Mouse (Mus musculus): ENCODE data around the gene Dclre1b. TPM values are rescaled to one million over a fixed set of nuclear protein-coding genes. Genes with fewer than 3 reads are reported as not detected.
A peak's percentile ranks its signal among the peaks of the same experiment; 100 is the strongest.

Dclre1b gene
- total and polyA plus RNA-seq, 3 experiments: 6.9 to 12.0 (median 10.7) TPM

DNA sequence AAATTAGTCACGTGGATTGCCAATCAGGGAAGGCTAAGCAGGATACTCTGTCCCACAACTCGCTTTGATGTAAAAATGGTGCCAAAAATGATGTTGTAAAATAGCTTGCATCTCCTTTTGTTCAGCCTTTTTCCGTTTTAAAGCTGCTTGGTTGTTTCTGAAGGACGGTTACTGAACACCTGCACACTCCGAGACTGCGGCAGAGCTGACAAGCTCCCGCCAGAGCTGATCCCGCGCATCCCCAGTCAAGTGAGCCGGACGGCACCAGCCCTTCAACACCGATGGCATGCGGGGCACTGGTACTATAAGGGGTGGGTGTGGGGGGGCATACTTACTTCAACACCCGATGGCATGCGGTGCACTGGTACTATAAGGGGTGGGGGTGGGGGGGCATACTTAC, 35.2 kb downstream of the Dclre1b start:
- H3K9ac ChIP-seq (ENCODE audit: low read depth, low read length): no peak overlapping the region
- DNase-seq: no peak
- no peak for TF ChIP-seq CTCF (IDR thresholded peaks at IDR 0.05)
- TF ChIP-seq EP300 (IDR thresholded peaks at IDR 0.05; ENCODE audit: insufficient read depth, low read depth, low read length): no peak
- TF ChIP-seq POLR2A (IDR thresholded peaks at IDR 0.05; ENCODE audit: insufficient read depth, low read depth, low read length): no peak
- WGBS: 67% methylated on average over 15 of the region's 15 CpGs
- H3K27ac ChIP-seq: peak overlapping the region; percentile 77; the same call in 1 of the 2 replicates
- intact Hi-C loops (cut with DNase I): no loop called here
- no peak overlapping the region for H3K4me3 ChIP-seq
- peaks cover 9% of the 10 kb centered on the region for H3K79me2 ChIP-seq (replicated peaks; ENCODE audit: control insufficient read depth, insufficient read depth, low read length)
- H3K36me3 ChIP-seq (ENCODE audit: control insufficient read depth, insufficient read depth, low read length): peaks cover 44% of the 10 kb centered on the region
- H3K4me1 ChIP-seq (ENCODE audit: control insufficient read depth, insufficient read depth, low read length): peaks cover 17% of the 10 kb centered on the region
- H3K27me3 ChIP-seq (ENCODE audit: control insufficient read depth, insufficient read depth, low read length): no peaks in the 10 kb centered on the region

DNA sequence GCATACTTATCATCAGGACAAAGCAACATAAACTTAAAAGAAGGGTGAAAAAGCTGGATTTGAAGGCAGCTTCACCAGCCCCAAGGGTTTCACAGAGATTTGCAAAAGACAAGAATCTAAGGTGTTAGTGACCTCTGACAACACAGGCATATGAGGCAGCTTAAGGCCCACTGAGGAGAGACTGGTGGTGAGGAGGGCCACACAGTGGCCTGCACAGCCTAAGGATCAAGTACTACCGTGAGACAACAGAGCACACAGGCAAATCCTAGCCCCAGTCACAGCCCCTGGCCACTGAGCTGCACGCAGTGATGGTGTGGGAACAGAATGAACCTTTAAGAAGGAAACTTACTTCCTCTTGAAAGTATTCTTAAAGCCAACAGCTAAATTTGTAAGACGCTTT, 35.7 kb downstream of the Dclre1b start:
- Histone ChIP-seq H3K27ac (peak overlapping the region; percentile 77), H3K36me3 (ENCODE audit: control insufficient read depth, insufficient read depth, low read length) (peaks cover 46% of the 10 kb centered on the region), H3K27me3 (ENCODE audit: control insufficient read depth, insufficient read depth, low read length) (no peaks in the 10 kb centered on the region), H3K4me3 (no peak overlapping the region), H3K79me2 (replicated peaks; ENCODE audit: control insufficient read depth, insufficient read depth, low read length) (peaks cover 11% of the 10 kb centered on the region), H3K9ac (ENCODE audit: low read depth, low read length) (no peak overlapping the region), H3K4me1 (ENCODE audit: control insufficient read depth, insufficient read depth, low read length) (peaks cover 15% of the 10 kb centered on the region)
- DNase-seq: no peak
- TF ChIP-seq CTCF (IDR thresholded peaks at IDR 0.05) (no peak), EP300 (IDR thresholded peaks at IDR 0.05; ENCODE audit: insufficient read depth, low read depth, low read length) (no peak), POLR2A (IDR thresholded peaks at IDR 0.05; ENCODE audit: insufficient read depth, low read depth, low read length) (no peak)
- intact Hi-C loops (cut with DNase I): loop anchor here (2.0 kb wide), 1 partner anchor 17 kb away; the partner anchor contains the start of gene Hipk1
- WGBS: 51% methylated on average over 3 of the region's 3 CpGs

DNA sequence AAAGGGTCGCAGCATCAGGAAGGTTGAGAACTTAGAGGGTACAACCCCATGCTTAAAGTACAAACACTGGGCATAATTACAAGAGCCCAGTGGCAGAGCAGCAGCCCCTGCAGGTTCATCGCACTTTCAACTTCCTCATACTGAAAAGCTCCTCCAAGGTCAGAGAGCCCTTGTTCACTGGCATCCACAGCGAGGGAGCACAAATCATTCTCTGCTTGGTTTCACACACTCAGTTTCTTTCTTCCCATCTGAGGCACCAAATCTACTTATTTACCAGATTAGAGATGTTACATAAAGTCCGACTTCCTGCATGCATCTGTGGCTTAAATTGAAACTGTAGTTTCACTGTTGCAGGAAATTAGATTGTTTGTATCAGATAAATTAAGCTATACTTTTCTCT, 36.4 kb downstream of the Dclre1b start:
- intact Hi-C loops (cut with DNase I): loop anchor here (2.0 kb wide), 1 partner anchor 18 kb away; the partner anchor contains the start of gene Hipk1
- no peak overlapping the region; the same call in 1 of the 2 replicates for H3K4me3 ChIP-seq
- peaks cover 16% of the 10 kb centered on the region for H3K4me1 ChIP-seq (ENCODE audit: control insufficient read depth, insufficient read depth, low read length)
- DNase-seq: no peak
- TF ChIP-seq CTCF (IDR thresholded peaks at IDR 0.05) (no peak), EP300 (IDR thresholded peaks at IDR 0.05; ENCODE audit: insufficient read depth, low read depth, low read length) (no peak), POLR2A (IDR thresholded peaks at IDR 0.05; ENCODE audit: insufficient read depth, low read depth, low read length) (no peak)
- H3K36me3 ChIP-seq (ENCODE audit: control insufficient read depth, insufficient read depth, low read length): peaks cover 52% of the 10 kb centered on the region
- 25% methylated on average over 4 of the region's 4 CpGs for WGBS
- H3K27me3 ChIP-seq (ENCODE audit: control insufficient read depth, insufficient read depth, low read length): no peaks in the 10 kb centered on the region
- H3K9ac ChIP-seq (ENCODE audit: low read depth, low read length): no peak overlapping the region
- peaks cover 14% of the 10 kb centered on the region for H3K79me2 ChIP-seq (replicated peaks; ENCODE audit: control insufficient read depth, insufficient read depth, low read length)
- H3K27ac ChIP-seq: peak overlapping the region; percentile 77

GRCm38 (mm10) chr3:103771531-103772130, 37.6 kb downstream of the Dclre1b start:
- H3K9ac ChIP-seq (ENCODE audit: low read depth, low read length): peak overlapping the region; percentile 17; the same call in 1 of the 2 replicates
- peaks cover 50% of the 10 kb centered on the region for H3K36me3 ChIP-seq (ENCODE audit: control insufficient read depth, insufficient read depth, low read length)
- peaks cover 16% of the 10 kb centered on the region for H3K4me1 ChIP-seq (ENCODE audit: control insufficient read depth, insufficient read depth, low read length)
- DNase-seq: peak; percentile 75 to 83
- peak overlapping the region; percentile 77 for H3K27ac ChIP-seq
- H3K4me3 ChIP-seq: peak overlapping the region; percentile 13
- TF ChIP-seq CTCF (IDR thresholded peaks at IDR 0.05): no peak
- no peak for TF ChIP-seq POLR2A (IDR thresholded peaks at IDR 0.05; ENCODE audit: insufficient read depth, low read depth, low read length)
- TF ChIP-seq EP300 (IDR thresholded peaks at IDR 0.05; ENCODE audit: insufficient read depth, low read depth, low read length): no peak
- H3K79me2 ChIP-seq (replicated peaks; ENCODE audit: control insufficient read depth, insufficient read depth, low read length): peaks cover 7% of the 10 kb centered on the region
- WGBS: 4% methylated on average over 9 of the region's 9 CpGs
- no peaks in the 10 kb centered on the region for H3K27me3 ChIP-seq (ENCODE audit: control insufficient read depth, insufficient read depth, low read length)
- intact Hi-C loops (cut with DNase I): loop anchor here (2.0 kb wide), 2 partner anchors 19 to 37 kb away; partner anchors contain the start of genes Ap4b1, Dclre1b, Gm43064 and Hipk1

DNA sequence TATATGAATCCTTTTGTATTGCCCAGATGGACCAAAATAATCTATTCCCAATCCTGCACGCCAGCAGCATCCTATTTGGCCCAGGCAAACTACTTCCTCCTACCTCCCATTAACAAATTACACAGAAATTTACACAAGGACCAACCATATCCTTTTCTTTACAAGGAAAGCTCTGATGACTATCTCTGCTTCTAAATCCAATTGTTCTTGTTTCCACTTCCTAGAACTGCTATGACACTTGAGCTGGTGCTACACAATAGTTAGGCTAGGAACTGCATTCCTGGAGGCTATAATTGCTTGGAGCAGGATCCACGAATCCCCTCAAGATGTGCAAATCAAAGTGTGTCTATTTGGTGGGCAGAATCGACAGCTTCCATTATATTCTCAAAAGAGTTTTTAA, 42.5 kb downstream of the Dclre1b start:
- Histone ChIP-seq H3K4me1 (ENCODE audit: control insufficient read depth, insufficient read depth, low read length) (peaks cover 5% of the 10 kb centered on the region), H3K27ac (peak overlapping the region; percentile 26; the same call in 1 of the 2 replicates), H3K79me2 (replicated peaks; ENCODE audit: control insufficient read depth, insufficient read depth, low read length) (peaks cover 10% of the 10 kb centered on the region), H3K36me3 (ENCODE audit: control insufficient read depth, insufficient read depth, low read length) (peaks cover 52% of the 10 kb centered on the region), H3K27me3 (ENCODE audit: control insufficient read depth, insufficient read depth, low read length) (no peaks in the 10 kb centered on the region), H3K9ac (ENCODE audit: low read depth, low read length) (no peak overlapping the region), H3K4me3 (no peak overlapping the region)
- WGBS: 52% methylated on average over 3 of the region's 3 CpGs
- no peak for DNase-seq
- intact Hi-C loops (cut with DNase I): no loop called here
- TF ChIP-seq POLR2A (IDR thresholded peaks at IDR 0.05; ENCODE audit: insufficient read depth, low read depth, low read length) (no peak), EP300 (IDR thresholded peaks at IDR 0.05; ENCODE audit: insufficient read depth, low read depth, low read length) (no peak), CTCF (IDR thresholded peaks at IDR 0.05) (no peak)

GRCm38 (mm10) chr3:103759261-103759970, 49.8 kb downstream of the Dclre1b start:
- intact Hi-C loops (cut with DNase I): no loop called here
- 80% methylated on average over 5 of the region's 5 CpGs for WGBS
- no peak for DNase-seq
- peaks cover 18% of the 10 kb centered on the region for H3K36me3 ChIP-seq (ENCODE audit: control insufficient read depth, insufficient read depth, low read length)
- H3K9ac ChIP-seq (ENCODE audit: low read depth, low read length): no peak overlapping the region
- no peak overlapping the region for H3K4me3 ChIP-seq
- no peaks in the 10 kb centered on the region for H3K4me1 ChIP-seq (ENCODE audit: control insufficient read depth, insufficient read depth, low read length)
- H3K79me2 ChIP-seq (replicated peaks; ENCODE audit: control insufficient read depth, insufficient read depth, low read length): peaks cover 5% of the 10 kb centered on the region; the same call in 1 of the 2 replicates
- no peak for TF ChIP-seq CTCF (IDR thresholded peaks at IDR 0.05)
- no peak for TF ChIP-seq POLR2A (IDR thresholded peaks at IDR 0.05; ENCODE audit: insufficient read depth, low read depth, low read length)
- TF ChIP-seq EP300 (IDR thresholded peaks at IDR 0.05; ENCODE audit: insufficient read depth, low read depth, low read length): no peak
- no peak overlapping the region for H3K27ac ChIP-seq
- no peaks in the 10 kb centered on the region for H3K27me3 ChIP-seq (ENCODE audit: control insufficient read depth, insufficient read depth, low read length)

Data from heart, adult 2 months (tissue).